Mouse (Mus musculus) testis, adult 2 months (tissue): ENCODE data around the gene Creg2. TPM values are rescaled to one million over a fixed set of nuclear protein-coding genes. Genes with fewer than 3 reads are reported as not detected.
A peak's percentile ranks its signal among the peaks of the same experiment; 100 is the strongest.

Experiments used
- H3K27ac ChIP-seq: fragments of 200-500 bp; 2 replicates; pipeline ENCODE4 v1.5.1; 2012; ENCODE audit warnings: low read depth, low read length; ENCODE audit not compliant: control insufficient read depth, insufficient read depth
- H3K27me3 ChIP-seq: fragments of 200-500 bp; 2 replicates; pipeline ENCODE4 v1.6.1; 2012; ENCODE audit warnings: mild to moderate bottlenecking, low read length, moderate library complexity; ENCODE audit not compliant: control insufficient read depth, insufficient read depth
- H3K36me3 ChIP-seq: fragments of 200-500 bp; 2 replicates; pipeline ENCODE4 v1.6.1; 2012; ENCODE audit warnings: mild to moderate bottlenecking, low read length; ENCODE audit not compliant: control insufficient read depth, insufficient read depth
- H3K4me1 ChIP-seq: fragments of 200-500 bp; 2 replicates; pipeline ENCODE4 v1.6.1; 2012; ENCODE audit warnings: low read length; ENCODE audit not compliant: control insufficient read depth, insufficient read depth
- H3K4me3 ChIP-seq: fragments of 200-500 bp; 2 replicates; pipeline ENCODE4 v1.5.1; 2012; ENCODE audit warnings: low read depth, mild to moderate bottlenecking, low read length, moderate library complexity, mixed read lengths; ENCODE audit not compliant: control insufficient read depth
- CTCF ChIP-seq: fragments of 200-500 bp; IDR thresholded peaks from 2 replicates; pipeline ENCODE4 v1.5.1; 2012; ENCODE audit warnings: low read depth, mild to moderate bottlenecking, inconsistent platforms, low read length, moderate library complexity; ENCODE audit not compliant: control insufficient read depth, insufficient read depth, insufficient replicate concordance
- POLR2A ChIP-seq: fragments of 200-500 bp; IDR thresholded peaks from 2 replicates; pipeline ENCODE4 v1.6.1; 2012; ENCODE audit warnings: low read depth, mild to moderate bottlenecking, inconsistent platforms, low read length, moderate library complexity; ENCODE audit not compliant: control insufficient read depth
- polyA plus RNA-seq: library from polyadenylated mRNA; depleted of rRNA; stranded (reverse); fragments of >200 nt; gene quantifications from 2 replicates; pipeline ENCODE4 v1.2.3, GENCODE M21; 2012

The Creg2 gene
- polyA plus RNA-seq, 1 experiment: 0.23 TPM

DNA sequence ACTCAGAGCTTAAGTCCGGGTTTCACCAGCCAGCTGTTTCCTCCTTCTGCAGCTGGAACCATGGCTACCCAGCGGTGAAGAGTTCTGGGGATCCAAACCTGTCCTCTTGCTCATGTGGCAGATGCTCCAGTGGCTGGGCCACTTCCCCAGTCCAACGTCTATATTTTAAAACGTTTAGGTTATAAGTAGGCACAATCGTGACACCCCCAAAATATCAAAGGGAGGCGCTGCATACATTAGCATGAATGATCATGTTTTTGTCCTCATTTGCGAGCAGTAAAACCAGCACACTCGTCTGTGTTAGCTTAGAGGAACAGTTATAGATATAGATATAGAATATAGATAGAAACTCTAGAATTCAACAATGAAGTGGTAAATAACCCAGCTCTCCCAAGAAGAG is 14.1 kb downstream of the Creg2 start:
- H3K36me3 ChIP-seq: no peaks in the 10 kb centered on the region
- no peak overlapping the region for H3K4me3 ChIP-seq
- H3K27ac ChIP-seq: no peak overlapping the region
- no peaks in the 10 kb centered on the region for H3K27me3 ChIP-seq
- H3K4me1 ChIP-seq: no peaks in the 10 kb centered on the region
- no peak for TF ChIP-seq POLR2A

DNA sequence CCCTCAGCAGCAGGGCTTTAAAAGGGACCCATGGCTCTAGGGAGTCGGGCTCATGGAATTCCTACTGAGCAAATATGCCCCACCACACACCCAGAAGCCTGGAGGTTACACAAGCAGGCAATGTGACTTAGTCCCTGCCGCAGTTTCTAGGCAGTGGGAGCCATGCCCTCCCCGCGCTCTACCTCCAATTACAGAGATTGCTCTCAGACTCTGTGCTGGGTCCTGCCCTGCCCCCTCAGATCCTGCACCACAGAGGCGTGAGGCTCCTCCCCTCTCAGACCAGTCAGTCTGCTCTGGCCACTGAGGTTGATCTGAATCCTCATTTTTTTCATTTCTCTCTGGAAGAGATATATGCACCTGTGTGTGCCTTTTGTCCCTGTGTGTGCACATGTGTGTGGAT is 14.6 kb downstream of the Creg2 start:
- Histone ChIP-seq H3K4me1 (no peaks in the 10 kb centered on the region), H3K27ac (no peak overlapping the region), H3K36me3 (no peaks in the 10 kb centered on the region), H3K4me3 (no peak overlapping the region), H3K27me3 (no peaks in the 10 kb centered on the region)
- TF ChIP-seq POLR2A (no peak), CTCF (no peak)

DNA sequence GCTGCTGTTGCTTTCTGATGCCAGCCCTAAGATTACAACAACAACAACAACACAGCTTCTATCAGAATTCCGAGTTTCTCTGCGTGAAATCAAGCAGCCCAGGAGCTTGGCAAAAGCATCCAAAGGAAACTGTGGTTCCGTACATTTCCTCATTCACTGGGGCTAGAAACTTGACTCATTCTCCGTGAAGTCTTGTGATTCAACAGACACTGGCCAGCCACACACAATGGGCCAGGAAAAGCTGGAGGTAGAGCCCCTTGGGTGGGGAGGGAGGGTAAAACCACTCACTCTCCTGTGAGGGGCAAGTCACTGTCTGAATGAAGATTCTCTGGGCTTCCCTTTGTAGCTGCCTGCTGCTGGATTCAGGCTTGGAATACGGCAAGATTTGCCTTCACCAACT is 15.1 kb downstream of the Creg2 start:
- H3K27ac ChIP-seq: no peak overlapping the region
- no peaks in the 10 kb centered on the region for H3K4me1 ChIP-seq
- H3K4me3 ChIP-seq: no peak overlapping the region
- no peaks in the 10 kb centered on the region for H3K27me3 ChIP-seq
- no peaks in the 10 kb centered on the region for H3K36me3 ChIP-seq
- TF ChIP-seq CTCF: no peak
- TF ChIP-seq POLR2A: no peak

DNA sequence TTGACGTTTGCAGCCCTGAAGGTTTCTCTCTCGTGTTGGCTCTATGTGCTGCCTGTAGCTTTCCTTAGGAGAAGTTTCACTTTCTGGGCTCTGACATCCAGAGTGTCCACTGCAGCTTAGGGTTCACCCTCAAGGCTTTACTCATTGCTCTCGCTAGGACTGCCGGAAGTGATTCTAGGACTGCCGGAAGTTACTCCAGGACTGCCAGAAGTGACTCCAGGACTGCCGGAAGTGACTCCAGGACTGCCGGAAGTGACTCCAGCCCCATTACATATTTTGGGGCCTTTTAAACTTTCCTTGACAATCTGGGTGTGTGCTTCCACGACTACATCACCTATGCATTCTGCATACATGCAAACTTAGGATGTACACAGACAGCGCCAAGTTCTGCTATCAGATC is 22.7 kb downstream of the Creg2 start:
- Histone ChIP-seq H3K4me1 (no peaks in the 10 kb centered on the region; the same call in 1 of the 2 replicates), H3K27ac (no peak overlapping the region), H3K27me3 (no peaks in the 10 kb centered on the region), H3K36me3 (no peaks in the 10 kb centered on the region), H3K4me3 (peak overlapping the region; percentile 52)
- TF ChIP-seq CTCF (no peak), POLR2A (no peak)

DNA sequence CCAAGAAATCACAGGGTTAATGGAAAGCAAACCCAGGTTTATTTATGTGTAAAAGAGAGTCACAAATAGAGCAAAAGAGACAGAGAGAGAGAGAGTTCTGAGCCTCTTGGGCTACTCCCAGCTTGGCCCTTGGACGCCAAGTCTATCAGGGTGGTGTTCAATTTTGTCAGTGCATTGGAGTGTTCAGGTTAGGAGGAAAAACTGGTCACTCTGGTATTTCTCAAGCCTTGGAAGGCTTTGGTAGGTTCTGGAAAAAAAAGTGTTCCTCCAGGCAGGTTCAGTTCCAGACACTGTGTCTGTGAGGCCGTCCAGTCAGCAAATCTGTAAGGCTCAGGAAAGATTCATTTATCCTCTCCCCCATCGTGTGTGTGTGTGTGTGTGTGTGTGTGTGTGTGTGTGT is 25.8 kb downstream of the Creg2 start:
- Histone ChIP-seq H3K4me3 (no peak overlapping the region), H3K27ac (no peak overlapping the region), H3K36me3 (no peaks in the 10 kb centered on the region), H3K27me3 (no peaks in the 10 kb centered on the region), H3K4me1 (no peaks in the 10 kb centered on the region; the same call in 1 of the 2 replicates)
- TF ChIP-seq CTCF (no peak), POLR2A (no peak)

DNA sequence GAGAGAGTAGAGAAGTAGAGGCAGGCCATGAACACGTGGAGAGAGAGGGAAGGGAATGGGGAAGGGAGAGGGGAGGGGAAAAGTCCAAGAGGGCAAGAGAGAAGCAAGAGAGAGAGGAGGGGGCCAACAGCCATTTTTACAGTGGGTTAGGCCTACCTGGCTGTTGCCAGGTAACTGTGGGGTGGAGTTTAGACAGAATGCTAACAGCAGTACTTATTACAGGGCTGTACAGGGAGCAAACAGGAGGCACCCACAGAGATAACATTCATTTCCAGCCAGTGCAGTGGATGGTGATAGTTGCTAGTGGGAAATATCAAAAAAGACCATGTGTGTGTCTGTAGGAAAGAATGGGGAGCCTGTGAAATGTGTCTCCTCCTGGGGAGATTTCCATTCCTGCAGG is 27.5 kb downstream of the Creg2 start:
- TF ChIP-seq CTCF: no peak
- TF ChIP-seq POLR2A: no peak
- Histone ChIP-seq H3K36me3 (no peaks in the 10 kb centered on the region), H3K27me3 (no peaks in the 10 kb centered on the region), H3K27ac (no peak overlapping the region), H3K4me1 (no peaks in the 10 kb centered on the region; the same call in 1 of the 2 replicates), H3K4me3 (no peak overlapping the region)

DNA sequence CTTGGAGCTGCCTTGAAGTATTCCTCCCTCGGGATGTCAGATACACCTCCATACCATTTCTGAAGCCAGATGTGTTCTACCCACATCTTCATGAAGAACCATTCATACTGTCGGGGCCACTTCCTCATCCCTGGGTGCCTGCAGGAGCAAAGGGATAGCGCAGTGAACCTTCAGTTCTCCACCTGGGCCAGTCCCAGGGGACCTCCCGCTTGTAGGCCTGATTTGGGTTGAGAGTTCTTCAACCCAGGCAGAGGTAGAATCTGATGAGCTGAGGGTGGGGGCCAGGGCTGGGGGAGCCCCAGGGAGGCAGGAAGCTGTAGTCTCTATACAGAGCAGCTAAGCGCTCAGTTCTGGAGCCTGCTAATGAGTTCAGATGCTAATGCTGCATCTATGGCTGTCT is 28.2 kb downstream of the Creg2 start:
- no peaks in the 10 kb centered on the region for H3K36me3 ChIP-seq
- no peak overlapping the region for H3K4me3 ChIP-seq
- no peaks in the 10 kb centered on the region for H3K4me1 ChIP-seq
- TF ChIP-seq POLR2A (no peak), CTCF (no peak)
- H3K27me3 ChIP-seq: no peaks in the 10 kb centered on the region
- H3K27ac ChIP-seq: no peak overlapping the region

DNA sequence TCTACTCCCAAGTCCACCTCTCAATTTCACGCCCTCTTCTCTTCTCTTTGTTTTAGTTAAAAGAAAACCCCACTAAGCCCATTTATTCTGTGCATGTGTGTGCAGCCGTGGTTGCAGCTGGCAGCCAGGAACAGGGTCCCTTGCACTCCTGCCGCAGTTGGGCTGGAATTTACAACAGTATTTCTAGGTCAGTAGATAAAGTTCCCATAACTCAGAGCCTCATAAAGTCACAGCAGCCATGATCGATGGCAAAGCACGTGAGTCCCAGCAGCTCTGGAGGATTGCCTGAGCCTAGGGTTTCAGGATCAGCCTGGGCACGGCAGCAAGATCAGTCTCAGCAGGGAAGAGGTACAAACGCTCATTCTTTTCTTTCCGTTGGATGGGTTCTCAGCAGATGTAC is 32.8 kb downstream of the Creg2 start:
- H3K36me3 ChIP-seq: no peaks in the 10 kb centered on the region
- H3K4me1 ChIP-seq: peaks cover 3% of the 10 kb centered on the region
- no peaks in the 10 kb centered on the region for H3K27me3 ChIP-seq
- H3K4me3 ChIP-seq: no peak overlapping the region
- no peak for TF ChIP-seq CTCF
- H3K27ac ChIP-seq: no peak overlapping the region
